Mouse (Mus musculus) kidney, adult 18-20 months (tissue): Measurements from ENCODE around the gene Lrrn3.

Source experiments
- DNase-seq: peaks from one replicate; pipeline ENCODE4 v3.0.0; 2021

Gene Lrrn3

DNA sequence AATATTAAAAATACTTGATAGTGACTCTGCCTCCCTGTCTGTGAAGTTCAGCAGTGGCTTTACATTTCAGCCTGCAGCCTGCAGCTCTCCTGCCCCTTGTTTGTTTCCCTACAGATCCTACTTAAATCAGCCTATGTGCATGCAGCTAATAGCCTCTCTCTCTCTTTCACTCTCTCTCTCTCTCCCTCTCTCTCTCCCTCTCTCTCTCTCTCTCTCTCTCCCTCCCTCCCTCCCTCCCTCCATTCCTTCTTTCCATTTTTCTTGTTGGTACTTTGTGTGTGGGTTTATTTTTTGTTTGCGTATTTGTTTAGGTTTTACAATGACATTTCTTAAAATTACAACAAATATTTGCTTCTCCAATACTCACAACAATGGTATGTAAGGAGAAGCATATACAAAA, at the start of gene Lrrn3:
Gene Lrrn3, minus strand, starts transcription at position 101 of the 400 bp plus-strand sequence.
- DNase-seq, result no peak

DNA sequence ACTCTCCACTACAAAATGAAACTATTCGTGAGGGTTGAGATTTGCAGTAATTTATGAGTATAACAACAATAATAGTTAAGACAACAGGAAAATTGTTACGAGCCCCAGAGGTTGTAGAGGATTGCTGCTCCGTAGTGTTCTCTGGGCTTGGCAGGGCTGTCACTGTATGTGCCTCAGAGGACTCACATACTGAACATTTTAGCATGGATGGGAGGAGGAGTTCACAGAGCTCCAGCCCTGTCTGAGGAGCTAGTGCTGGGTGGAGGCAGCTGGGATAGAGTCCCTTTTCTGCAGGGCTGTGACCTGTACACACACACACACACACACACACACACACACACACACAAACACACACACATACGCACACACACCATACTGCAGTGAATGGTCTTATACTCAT, 42.2 kb upstream of the Lrrn3 start:
- DNase-seq, result no peak

DNA sequence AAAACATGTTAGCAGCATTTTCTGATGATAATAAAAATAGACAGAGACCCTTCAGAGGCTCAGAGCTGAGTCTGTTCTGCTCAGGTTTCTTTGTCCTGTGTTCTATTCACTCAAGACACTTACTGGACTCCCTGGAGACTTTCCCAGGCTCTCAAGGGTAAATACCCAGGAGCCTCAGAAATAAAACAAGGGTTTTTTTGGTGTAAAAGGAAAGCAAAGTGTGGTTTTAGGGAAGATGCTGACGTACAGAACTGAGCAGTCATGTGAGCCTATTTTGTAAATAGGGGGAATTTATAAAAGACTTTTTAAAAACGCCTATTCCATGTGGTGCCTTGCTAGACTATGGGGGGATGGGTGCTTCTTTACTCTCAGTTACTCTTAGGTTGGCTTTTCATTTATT, 40.5 kb upstream of the Lrrn3 start:
- DNase-seq, result no peak

DNA sequence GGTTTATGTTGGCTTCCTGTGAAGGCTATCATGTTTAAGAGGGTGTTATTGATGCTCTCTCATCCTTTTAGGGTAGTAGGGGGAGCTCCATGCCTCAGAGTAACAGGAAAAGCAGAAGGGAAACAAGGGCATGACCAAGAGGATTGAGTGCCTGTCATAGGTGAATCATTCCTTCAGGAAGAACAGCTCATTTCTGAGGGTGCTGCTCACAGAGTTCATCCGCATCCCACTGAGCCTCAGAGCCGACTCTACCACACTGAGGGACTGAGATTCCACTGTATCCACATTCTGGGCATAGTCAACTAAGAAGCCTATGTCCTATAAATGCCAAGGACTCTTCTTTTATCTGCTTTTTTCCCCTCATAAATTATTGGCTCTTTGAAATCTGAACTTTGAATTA, 35.4 kb upstream of the Lrrn3 start:
- no peak for DNase-seq

DNA sequence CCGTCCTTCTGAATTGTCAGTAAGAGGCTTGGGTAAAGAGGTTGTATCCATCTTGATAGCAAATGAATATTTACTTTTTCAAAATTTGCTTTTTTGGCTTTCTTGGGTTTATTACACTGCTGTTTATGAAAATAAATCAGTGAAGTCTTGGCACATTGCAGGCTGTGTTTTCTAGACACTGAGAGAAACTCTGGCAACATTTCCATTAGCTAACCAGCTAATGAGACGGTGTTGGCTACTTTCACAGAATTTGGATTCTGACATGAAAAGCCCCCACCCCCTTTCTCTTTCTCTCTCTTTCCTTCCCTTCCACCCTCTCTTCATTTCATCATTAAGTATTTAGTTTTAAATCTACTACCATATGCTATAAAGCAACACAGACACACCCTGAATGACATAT, 34.1 kb upstream of the Lrrn3 start:
- DNase-seq, result no peak

DNA sequence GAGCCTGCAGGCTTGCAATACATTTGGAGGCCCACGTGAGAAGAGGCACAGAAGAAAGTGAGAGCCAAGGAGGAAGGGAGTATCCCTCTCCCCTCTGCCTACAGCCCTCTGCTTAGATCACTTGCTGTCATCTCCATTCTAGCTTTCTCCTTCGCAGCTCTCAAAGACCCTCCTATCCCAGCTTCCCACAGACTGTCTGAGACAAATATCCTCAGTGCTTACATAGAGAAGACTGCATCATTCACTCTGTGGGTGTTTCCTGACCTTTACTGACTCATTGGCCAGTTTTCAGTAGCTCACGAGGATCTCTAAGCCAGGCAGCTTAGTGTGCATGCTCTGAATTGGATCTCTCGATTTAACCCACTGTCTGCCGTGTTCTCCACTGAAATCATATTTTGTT, 32.7 kb upstream of the Lrrn3 start:
- no peak for DNase-seq

DNA sequence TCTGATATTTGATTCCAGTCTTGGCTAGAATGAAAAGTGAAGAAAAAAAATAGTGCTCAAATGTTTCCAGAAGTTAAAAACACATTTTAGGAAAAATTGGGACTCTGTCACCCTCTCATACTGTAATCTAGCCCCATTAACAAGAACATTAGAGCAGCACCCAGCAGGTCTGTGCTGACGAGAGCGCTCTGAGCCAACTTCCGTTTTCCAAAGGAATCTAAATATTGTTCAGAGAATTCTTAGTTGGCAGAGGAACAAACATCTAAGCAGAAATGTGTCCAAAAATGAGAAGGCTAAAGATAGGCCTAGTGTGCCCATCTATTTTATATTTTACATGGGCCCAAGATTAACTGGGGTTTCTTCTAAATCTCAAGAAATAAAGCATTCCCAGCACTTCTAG, 24.4 kb upstream of the Lrrn3 start:
- DNase-seq, result no peak

DNA sequence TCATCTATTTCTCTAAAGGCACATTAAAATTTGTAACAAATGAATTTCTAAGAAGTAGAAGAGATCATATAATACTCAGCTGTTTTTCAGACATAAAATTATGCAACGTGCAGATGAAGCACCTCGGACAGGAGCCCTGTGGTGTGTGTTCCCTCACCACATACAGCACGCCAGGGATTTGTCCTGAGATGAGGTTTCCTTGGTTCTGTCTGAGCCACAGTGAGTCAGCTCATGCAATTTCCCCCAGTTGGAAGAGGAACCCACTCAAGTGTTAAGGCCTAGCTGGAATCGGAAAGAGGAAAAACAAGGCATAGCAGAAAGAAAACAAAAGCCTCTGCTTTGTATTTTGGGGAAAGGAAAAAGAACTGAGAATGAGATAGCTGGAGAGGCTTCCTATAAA, 22.4 kb upstream of the Lrrn3 start:
- DNase-seq, result no peak

DNA sequence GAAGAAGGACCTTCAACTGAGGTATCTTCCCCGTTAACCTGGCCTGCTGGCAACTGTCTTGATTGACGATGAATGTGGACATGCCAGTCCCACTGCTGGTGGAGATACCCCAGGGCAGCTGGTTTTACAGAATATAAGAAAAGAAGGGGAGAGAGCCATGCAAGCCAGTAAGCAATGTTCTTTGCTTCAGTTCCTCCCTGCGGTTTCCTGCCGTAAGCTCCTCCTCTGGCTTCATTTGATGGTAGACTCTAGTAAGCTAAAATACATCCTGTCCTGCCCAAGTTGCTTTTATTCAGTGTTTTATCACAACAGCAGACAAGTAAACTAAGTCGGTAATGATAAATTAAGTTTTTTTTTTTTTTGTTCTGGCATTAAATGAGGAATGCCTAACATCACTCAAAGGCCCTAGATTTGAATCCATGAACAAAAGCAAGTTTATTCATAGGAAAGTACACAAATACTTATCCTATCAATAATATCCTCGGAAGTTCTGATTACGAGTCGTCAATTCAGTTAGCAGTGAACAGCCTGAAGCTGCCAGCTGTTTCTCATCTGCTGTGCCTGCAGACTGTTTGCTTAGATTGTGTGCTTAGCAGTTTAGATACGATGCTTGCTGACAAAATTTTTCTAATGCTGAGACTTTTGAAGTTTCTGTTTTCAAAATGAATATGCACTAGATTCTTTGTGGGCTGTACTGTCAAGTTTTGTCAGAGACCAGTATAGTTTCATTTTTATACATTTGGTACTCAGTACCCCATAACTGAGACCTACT, 14.0 kb upstream of the Lrrn3 start:
- DNase-seq, result no peak

DNA sequence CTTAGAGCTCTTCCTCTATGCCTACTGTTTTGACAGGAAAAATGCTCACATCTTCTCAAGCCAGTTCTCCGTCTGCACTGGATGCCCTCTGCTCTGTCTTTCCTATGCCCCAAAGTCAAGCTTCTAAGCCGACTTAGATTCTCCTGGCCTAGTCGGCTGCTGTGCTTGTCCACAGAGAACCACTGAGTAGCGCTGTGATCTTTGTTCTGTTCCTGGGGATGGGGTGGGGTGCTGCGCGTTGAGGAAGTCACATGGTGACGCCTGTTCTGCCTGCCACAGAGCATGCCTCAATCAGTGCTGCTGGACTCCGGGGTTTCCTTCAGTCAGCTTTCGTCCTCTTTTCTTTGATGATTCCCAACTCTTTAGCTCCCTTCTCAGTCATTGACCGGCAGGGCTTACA, 8.4 kb upstream of the Lrrn3 start:
- no peak for DNase-seq

DNA sequence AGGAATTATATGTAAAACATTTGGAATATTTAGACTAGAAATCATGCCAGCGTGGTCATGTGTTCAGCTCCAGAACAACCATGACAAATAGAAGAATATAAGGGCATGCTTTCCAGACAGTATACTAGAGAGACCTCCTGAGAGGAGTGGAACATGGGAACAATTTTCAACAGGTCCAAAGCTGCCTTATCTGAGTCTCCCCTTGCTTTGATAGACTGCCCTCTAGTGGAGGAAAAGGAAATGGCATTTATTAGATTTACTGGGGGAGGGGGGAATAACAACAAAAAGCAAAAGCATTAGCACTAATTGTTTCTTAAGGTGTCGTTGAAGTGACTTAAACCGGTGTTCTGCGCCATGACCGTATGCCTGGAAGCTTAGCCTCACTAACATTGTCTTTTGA, 774 bp upstream of the Lrrn3 start:
- DNase-seq, result no peak

DNA sequence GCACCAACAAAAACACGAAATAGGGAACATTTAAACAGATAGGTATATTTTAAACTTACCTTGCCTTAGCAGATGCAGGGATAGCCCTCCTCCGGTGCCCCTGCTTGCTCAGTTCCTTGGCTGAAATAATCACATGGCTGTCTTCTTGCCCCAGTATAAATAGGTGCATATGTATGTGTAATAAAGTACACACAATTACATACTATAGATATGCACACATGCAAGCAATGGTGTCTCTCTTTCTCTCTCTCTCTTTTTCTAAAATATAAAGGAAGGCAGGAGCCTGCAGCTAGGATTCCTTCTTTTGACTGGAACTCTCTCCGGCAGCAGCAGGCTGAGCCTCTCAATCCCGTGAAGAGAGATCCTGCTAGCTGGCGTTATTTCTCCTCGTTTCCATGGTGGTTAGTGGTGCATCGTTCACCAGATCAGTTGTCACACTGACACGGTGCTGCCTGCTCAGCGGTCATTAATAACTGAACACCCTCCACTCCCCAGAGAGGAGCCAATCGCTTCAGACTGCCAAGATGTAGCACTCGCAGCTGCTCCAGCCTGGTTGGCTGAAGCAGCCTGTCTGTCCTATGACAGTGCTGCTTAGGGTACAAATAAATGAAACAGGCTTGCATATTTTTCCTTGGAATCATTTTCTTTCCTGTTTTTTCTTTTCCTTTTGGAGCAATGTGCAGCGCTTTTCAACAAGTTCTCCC, 567 bp downstream of the Lrrn3 start:
- DNase-seq, result no peak

DNA sequence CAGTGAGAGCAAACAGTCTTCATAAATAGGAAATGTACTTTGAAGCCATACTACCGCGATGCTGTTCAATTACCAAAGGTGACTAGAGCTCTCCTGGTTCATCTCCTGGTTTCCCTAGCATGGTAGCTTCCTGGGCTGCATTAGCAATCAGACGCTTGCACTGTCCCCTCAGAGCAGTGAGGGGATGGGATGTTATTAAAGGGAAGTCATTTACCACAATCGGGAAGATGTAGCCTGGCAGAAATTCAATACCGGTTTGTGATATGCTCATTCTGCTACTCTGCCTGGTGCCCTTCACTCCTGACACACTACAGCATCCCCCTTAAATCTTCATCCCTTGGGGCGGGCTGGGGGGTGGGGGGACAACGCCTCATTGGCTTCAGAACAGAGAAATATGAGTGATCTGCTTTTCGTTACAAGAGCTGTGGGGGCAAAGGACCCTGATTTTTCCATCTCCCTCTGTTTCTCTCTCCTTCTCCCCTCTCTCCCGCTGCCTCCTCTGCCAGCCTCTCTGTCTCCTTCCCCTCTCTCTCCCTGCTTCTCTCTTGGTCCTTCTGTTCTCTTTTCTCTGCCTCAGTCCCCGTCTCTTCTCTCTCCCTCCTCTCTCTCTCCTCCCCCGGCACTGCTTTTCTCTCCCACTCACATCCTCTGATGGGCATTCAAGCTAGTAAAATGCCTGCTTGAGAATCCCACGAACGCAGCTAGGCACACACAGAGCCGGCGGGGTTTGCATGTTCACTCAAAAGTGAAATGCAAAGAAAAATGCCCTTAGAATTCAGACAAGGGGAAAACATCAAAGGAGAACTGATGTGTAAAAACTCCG, 1.3 kb downstream of the Lrrn3 start:
- DNase-seq, result no peak

DNA sequence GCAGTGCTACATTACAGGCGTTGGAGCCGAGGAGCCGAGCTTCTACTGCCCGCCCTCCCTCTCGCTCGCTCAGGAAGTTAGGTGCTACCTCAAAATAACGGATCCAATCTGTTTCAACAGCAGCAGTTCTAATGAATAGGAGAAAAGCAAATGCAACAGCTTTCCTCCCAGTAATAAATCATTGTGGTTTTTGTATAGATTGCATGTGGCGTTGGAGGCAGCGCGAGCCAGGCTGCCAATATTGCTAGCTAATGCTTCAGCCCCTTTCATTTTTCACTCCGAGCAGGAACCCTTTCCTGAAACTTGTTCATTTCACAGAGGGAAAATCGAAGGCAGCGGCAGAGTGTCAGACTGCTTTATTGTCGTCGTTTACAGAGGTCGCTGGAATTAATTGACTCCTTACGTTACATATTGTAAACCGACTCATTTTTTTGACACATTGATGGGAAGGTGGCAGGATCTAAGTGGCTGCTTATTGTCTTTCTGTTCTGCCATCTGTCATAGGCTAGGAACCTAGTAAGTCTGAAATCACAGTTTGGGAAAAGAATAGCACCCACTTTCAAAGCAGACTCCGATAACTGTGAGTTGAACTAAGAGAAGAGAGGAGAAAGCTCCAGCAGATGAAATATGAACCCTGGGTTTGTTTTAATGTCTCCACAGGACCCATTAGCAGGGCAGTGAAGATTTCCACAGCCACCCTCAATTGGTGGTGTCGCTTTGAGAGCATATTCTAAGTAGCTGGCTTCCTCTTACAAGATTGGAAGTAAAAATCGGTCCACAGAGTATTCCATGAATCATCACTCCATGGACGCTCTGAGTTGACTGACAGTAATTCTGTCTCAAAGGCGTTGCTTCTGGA, 2.4 kb downstream of the Lrrn3 start:
- no peak for DNase-seq

DNA sequence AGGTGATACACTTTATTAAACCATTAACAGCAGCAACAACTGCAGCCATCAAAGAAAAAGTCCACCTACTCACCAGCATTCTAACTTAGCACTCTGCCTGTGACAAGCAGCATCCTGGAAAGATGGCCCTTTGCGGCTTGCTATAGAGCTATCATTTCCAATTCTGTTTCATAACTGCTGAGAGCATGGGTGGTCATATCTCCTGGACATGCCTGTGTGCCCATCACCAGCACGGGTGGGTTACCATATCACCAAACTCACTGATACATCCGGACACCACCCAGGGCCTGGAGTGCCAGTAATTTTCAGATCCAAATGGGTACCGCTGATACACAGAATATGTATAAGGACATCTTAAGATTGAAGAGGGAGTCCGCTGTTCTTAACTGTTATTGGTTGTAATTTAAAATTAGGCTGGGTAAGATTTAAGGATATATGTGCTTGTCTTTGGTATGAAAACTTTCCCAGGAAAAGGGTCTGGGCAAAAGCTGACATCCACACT, 3.1 kb downstream of the Lrrn3 start:
- no peak for DNase-seq

DNA sequence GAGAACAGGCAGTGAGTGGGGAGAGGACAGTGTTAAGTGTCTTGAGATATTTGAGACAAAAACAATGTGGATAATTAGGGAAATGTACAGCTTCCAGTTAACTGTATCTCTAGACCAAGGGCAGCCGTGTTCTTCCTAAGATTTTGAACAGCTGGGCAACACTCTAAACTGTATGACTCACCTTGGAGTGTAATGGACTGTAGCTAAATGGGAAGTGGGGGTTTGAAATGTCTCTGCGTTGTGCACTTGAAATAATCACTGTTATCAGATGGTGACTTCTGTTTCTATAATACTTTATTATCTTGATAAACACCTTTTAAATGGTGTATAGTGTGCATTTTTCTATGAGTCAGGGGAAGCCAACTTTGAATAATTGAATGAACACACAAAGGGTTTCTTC, 4.7 kb downstream of the Lrrn3 start:
- DNase-seq, result no peak

DNA sequence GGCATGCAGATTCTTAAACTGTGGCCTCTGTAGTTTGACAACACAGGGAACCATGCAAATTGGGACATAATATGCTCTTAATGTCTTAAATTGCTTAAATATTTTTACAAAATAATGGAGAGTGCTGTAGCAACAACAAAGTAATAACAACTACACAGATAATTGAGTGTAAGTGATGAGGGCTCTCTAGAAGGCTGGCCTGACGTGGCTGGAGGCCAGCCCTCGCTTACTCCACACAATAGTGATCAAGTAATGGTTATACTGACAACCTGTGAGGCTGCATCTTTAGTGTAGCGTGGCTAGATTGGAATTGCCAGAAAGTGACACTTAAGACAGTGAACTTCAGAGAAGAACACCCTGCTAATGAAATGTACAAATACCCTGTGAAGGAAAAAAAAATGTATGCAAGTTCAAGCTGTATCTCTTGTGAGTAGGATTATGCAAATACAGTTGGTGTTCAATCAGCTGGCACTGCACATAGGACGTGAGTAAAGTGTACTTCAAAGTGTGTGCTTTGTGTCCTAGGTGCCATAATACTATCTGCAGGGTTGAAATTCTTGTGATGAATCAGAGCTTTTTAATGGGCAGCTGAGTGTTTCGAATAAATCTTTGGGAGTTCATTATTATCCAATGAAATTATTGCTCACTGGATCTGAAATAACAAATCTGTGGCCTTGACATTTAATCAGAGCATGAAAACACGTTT, 17.0 kb downstream of the Lrrn3 start:
- no peak for DNase-seq

DNA sequence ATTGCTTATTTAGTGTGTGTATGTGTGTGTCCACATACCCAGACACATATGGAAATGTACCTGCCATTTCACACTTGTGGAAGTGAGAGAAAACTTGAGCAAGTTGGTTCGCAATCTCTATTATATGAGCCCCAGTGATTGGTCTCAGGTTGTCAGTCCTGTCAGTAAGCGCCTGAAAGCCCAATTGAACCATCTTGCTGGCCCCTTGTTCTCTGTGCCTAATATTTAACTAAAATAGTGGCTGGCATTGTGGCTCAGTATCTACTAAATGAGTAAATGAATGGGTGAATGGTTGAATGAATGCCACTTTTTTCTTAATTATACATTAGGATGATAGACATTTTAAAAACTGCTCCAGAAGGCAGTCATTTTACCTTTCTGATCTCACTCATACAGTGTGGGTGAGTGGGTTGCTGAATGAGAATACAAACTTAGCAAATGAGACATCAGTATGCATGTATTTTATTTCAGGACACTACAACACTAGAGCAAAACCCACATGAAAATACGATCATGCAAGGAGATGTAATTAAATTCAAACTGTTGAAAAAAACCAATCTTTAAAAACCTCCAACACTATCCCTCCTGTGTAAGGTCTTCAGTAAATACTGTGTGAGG, 17.7 kb downstream of the Lrrn3 start:
- DNase-seq, result no peak

DNA sequence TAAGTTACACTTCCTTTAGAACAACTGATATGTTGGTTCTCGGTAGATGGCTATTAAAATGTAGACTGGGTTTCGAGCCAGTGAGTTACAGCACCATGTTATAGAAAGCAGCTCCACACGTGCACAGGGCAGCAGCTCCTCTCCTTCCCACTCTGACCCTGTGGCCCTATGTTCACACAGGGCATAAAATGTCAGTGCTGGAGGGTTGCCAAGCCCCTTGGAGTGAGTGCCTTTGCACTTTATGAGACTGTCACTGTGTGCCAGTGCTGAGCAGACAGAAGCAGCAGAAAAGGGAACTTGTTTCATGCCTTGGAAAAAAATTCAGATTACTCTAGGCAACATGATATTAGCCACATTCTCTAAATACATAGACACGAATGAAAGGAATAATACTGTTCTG, 47.8 kb downstream of the Lrrn3 start:
- DNase-seq, result peak; percentile 16

DNA sequence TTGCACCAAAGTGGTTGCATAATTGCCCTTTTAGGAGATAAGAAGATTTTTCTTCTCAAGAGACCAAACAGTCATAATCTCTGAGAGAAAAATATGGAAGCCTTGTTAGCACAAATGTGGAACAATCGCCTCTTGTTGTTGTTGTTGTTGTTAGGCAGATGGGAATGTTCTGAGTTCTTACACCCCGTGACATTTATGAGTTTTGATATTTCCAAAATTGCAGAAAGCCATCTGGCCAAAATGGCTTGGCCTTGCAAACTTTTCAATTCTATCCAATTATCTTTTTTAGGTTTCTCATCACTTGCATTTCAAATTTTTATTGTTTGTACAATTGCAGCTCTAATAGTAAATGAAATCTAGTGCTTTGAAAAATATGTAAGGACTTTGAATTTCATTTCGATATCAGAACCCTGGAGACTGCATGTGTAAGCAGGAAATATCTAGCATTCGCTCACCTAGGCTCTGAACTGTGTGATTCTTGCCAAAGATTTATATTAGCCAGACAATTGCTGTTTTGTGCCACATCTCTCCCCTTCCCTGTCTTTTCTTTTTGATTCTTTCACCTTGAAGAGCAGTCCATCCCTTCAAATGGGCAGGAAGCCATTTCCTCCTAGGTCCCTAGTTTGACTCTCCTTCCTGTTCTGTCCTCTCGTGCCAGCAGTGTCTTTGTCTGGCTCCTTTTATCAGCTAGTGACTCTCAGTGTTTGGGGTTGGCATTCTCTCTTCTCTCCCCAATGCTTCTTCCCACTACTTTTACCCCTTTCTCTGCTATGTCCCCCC, 49.8 kb downstream of the Lrrn3 start:
- no peak for DNase-seq

DNA sequence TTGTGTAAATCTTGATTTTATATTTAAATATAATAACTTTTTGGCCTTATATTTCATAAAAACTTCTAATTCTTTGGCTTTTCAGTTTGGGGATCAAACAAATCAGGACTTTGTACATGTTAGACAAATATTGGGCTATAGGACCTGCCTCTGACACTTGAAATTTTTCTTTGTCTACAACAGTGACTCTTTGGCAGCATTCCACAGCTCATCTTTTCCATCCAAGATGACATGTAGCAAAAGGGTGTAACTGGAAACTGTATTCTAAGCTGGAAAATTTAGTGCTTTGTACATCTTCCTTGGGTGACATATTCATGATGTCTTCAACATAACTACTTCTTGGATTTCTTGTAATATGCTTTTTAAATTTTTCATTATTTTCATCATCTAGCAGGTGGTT, 57.4 kb downstream of the Lrrn3 start:
- DNase-seq, result no peak
